Mouse (Mus musculus) CH12.LX (cell line): ENCODE measurements around the gene Kctd15. TPM values are rescaled to one million over a fixed set of nuclear protein-coding genes. Genes with fewer than 3 reads are reported as not detected.
A peak's percentile ranks its signal among the peaks of the same experiment; 100 is the strongest.

ENCODE experiments used
- DNase-seq: peaks from one replicate; pipeline ENCODE4 v3.0.0-alpha.2; 2013; ENCODE audit errors: extremely low read depth
- H3K27ac ChIP-seq: 2 replicates; pipeline ENCODE4 v1.5.1; 2012; ENCODE audit warnings: low read depth, mild to moderate bottlenecking, control low read depth, moderate library complexity; ENCODE audit not compliant: insufficient read depth
- H3K27me3 ChIP-seq: replicated peaks from 2 replicates; pipeline ENCODE3; 2012; ENCODE audit warnings: inconsistent platforms
- H3K36me3 ChIP-seq, 2 experiments: replicated peaks in 1 of 2; 2 replicates each; pipeline versions ENCODE3 to v1.6.1; 2012; ENCODE audit warnings: inconsistent platforms in 1 of 2, low read length in 1 of 2, mild to moderate bottlenecking in 1 of 2, mixed read lengths in 1 of 2, moderate library complexity in 1 of 2; ENCODE audit not compliant: control insufficient read depth in 1 of 2, insufficient read depth in 1 of 2
- H3K4me1 ChIP-seq, 2 experiments: 2 replicates each; pipeline ENCODE4 v1.6.1; 2012; ENCODE audit warnings: inconsistent platforms in 1 of 2, moderate library complexity in 1 of 2; ENCODE audit not compliant: insufficient read depth in 2 of 2, control insufficient read depth in 1 of 2
- H3K4me2 ChIP-seq: 2 replicates; pipeline ENCODE4 v1.6.1; 2012; ENCODE audit warnings: low read depth, mild to moderate bottlenecking, control low read depth; ENCODE audit not compliant: poor library complexity, insufficient read depth, severe bottlenecking
- H3K4me3 ChIP-seq, 3 experiments: fragments of 150-350 bp in 1 of 3; sonication (generic) in 1 of 3; replicated peaks in 1 of 3; 2 replicates each; pipeline versions ENCODE3 to v1.5.1; 2011 to 2012; ENCODE audit warnings: low read depth in 2 of 3, low read length in 2 of 3, mild to moderate bottlenecking in 2 of 3, moderate library complexity in 2 of 3, control low read depth in 1 of 3, improper control_type of control experiment in 1 of 3, inconsistent platforms in 1 of 3, mixed read lengths in 1 of 3; ENCODE audit not compliant: poor library complexity in 1 of 3
- H3K79me2 ChIP-seq: replicated peaks from 2 replicates; pipeline ENCODE4 v1.6.1; 2012; ENCODE audit warnings: mild to moderate bottlenecking, moderate library complexity; ENCODE audit not compliant: control insufficient read depth, poor library complexity, insufficient read depth, severe bottlenecking; ENCODE audit errors: extremely low read depth
- H3K9ac ChIP-seq: 2 replicates; pipeline ENCODE4 v1.6.1; 2012; ENCODE audit warnings: low read depth, mild to moderate bottlenecking, control low read depth, moderate library complexity; ENCODE audit not compliant: insufficient read depth
- H3K9me3 ChIP-seq: replicated peaks from 2 replicates; pipeline ENCODE3; 2012; ENCODE audit warnings: low read length, inconsistent platforms, mixed read lengths
- CHD1 ChIP-seq: IDR thresholded peaks from 2 replicates; pipeline ENCODE4 v1.6.1; 2012; ENCODE audit warnings: low read depth, low read length, improper control_type of control experiment, inconsistent platforms
- ELF1 ChIP-seq: IDR thresholded peaks from 2 replicates; pipeline ENCODE4 v1.6.1; 2014; ENCODE audit warnings: low read depth, mild to moderate bottlenecking, inconsistent platforms, low read length, improper control_type of control experiment
- EP300 ChIP-seq: IDR thresholded peaks from 2 replicates; pipeline ENCODE4 v1.6.1; 2011; ENCODE audit warnings: low read length, improper control_type of control experiment
- HCFC1 ChIP-seq: IDR thresholded peaks from 2 replicates; pipeline ENCODE4 v1.6.1; 2012; ENCODE audit warnings: low read depth, mild to moderate bottlenecking, inconsistent platforms, low read length, improper control_type of control experiment
- IRF4 ChIP-seq: IDR thresholded peaks from 2 replicates; pipeline ENCODE4 v1.6.1; 2014; ENCODE audit warnings: low read depth, mild to moderate bottlenecking, inconsistent platforms, low read length, improper control_type of control experiment
- JUN ChIP-seq: IDR thresholded peaks from 2 replicates; pipeline ENCODE4 v1.6.1; 2011; ENCODE audit warnings: low read depth, mild to moderate bottlenecking, low read length, improper control_type of control experiment, moderate library complexity; ENCODE audit not compliant: insufficient read depth
- JUND ChIP-seq: conservative IDR thresholded peaks from 2 replicates; pipeline ENCODE4 v1.6.1; 2011; ENCODE audit warnings: low read depth, low read length, improper control_type of control experiment
- KAT2A ChIP-seq: IDR thresholded peaks from 2 replicates; pipeline ENCODE4 v1.6.1; 2012; ENCODE audit warnings: low read length, improper control_type of control experiment, inconsistent platforms; ENCODE audit not compliant: insufficient replicate concordance
- MAZ ChIP-seq: IDR thresholded peaks from 2 replicates; pipeline ENCODE4 v1.6.1; 2012; ENCODE audit warnings: low read depth, mild to moderate bottlenecking, inconsistent platforms, low read length, improper control_type of control experiment, moderate library complexity
- MEF2A ChIP-seq: IDR thresholded peaks from 2 replicates; pipeline ENCODE4 v1.6.1; 2014; ENCODE audit warnings: low read depth, mild to moderate bottlenecking, inconsistent platforms, low read length, improper control_type of control experiment, borderline replicate concordance
- MYC ChIP-seq: IDR thresholded peaks from 2 replicates; pipeline ENCODE4 v1.6.1; 2011; ENCODE audit warnings: low read depth, mild to moderate bottlenecking, improper control_type of control experiment, low read length
- NELFE ChIP-seq: IDR thresholded peaks from 2 replicates; pipeline ENCODE4 v1.6.1; 2011; ENCODE audit warnings: low read depth, low read length, improper control_type of control experiment
- NRF1 ChIP-seq: IDR thresholded peaks from 2 replicates; pipeline ENCODE4 v1.6.1; 2014; ENCODE audit warnings: low read depth, mild to moderate bottlenecking, inconsistent platforms, low read length, improper control_type of control experiment, moderate library complexity
- PAX5 ChIP-seq: IDR thresholded peaks from 2 replicates; pipeline ENCODE4 v1.6.1; 2012; ENCODE audit warnings: low read length, inconsistent platforms, mixed read lengths
- POLR2A ChIP-seq: IDR thresholded peaks from 2 replicates; pipeline ENCODE4 v1.6.1; 2011; ENCODE audit warnings: low read depth, mild to moderate bottlenecking, improper control_type of control experiment, low read length
- RCOR1 ChIP-seq: conservative IDR thresholded peaks from 2 replicates; pipeline ENCODE4 v1.6.1; 2012; ENCODE audit warnings: low read depth, mild to moderate bottlenecking, inconsistent platforms, low read length, improper control_type of control experiment
- SMC3 ChIP-seq: IDR thresholded peaks from 2 replicates; pipeline ENCODE4 v1.6.1; 2011; ENCODE audit warnings: low read depth, low read length, improper control_type of control experiment
- TCF12 ChIP-seq: IDR thresholded peaks from 2 replicates; pipeline ENCODE4 v1.6.1; 2014; ENCODE audit warnings: low read depth, mild to moderate bottlenecking, inconsistent platforms, low read length, improper control_type of control experiment
- UBTF ChIP-seq: IDR thresholded peaks from 2 replicates; pipeline ENCODE4 v1.6.1; 2012; ENCODE audit warnings: low read depth, mild to moderate bottlenecking, inconsistent platforms, low read length, improper control_type of control experiment, moderate library complexity
- USF1 ChIP-seq: IDR thresholded peaks from 2 replicates; pipeline ENCODE4 v1.6.1; 2014; ENCODE audit warnings: low read depth, mild to moderate bottlenecking, inconsistent platforms, low read length, improper control_type of control experiment
- USF2 ChIP-seq: conservative IDR thresholded peaks from 2 replicates; pipeline ENCODE4 v1.6.1; 2011; ENCODE audit warnings: low read depth, low read length, improper control_type of control experiment
- ZC3H11A ChIP-seq: IDR thresholded peaks from 2 replicates; pipeline ENCODE4 v1.6.1; 2012; ENCODE audit warnings: low read depth, mild to moderate bottlenecking, inconsistent platforms, low read length, improper control_type of control experiment
- ZKSCAN1 ChIP-seq: IDR thresholded peaks from 2 replicates; pipeline ENCODE4 v1.6.1; 2012; ENCODE audit warnings: low read depth, inconsistent platforms, low read length, improper control_type of control experiment, borderline replicate concordance
- ZNF384 ChIP-seq: IDR thresholded peaks from 2 replicates; pipeline ENCODE4 v1.6.1; 2012; ENCODE audit warnings: low read depth, low read length, improper control_type of control experiment, inconsistent platforms
- dilution Hi-C: fragments of 300-500 bp; cut with MboI; formaldehyde crosslinking; loops from 2 replicates; pipeline ENCODE4 v1.14.3; 2020; ENCODE audit warnings: low sequenced_read_pairs; ENCODE audit not compliant: extremely low pct_unique_long_range_greater_than_20kb, extremely low pct_ligation_motif_present
- in situ Hi-C: fragments of 300-500 bp; cut with MboI; formaldehyde crosslinking; loops from 3 replicates; pipeline ENCODE4 v1.14.3; 2019; ENCODE audit warnings: low sequenced_read_pairs, low pct_ligation_motif_present, low pct_unique_long_range_greater_than_20kb, mixed read lengths
- polyA plus RNA-seq: library from polyadenylated mRNA; unstranded; fragments of >175 nt; gene quantifications from 2 replicates; pipeline ENCODE4 v1.2.1, GENCODE M21; 2012; ENCODE audit warnings: low read depth; ENCODE audit not compliant: insufficient read length
- total RNA-seq, 2 experiments: library from RNA; depleted of rRNA; stranded (reverse); fragments of 300-350 nt in 1 of 2; fragments of >200 nt in 1 of 2; gene quantifications; 2 replicates each; pipeline ENCODE4 v1.2.3; 2012 to 2014

Kctd15 gene
- total and polyA plus RNA-seq, 3 experiments: 21.6 to 39.0 (median 24.0) TPM

DNA sequence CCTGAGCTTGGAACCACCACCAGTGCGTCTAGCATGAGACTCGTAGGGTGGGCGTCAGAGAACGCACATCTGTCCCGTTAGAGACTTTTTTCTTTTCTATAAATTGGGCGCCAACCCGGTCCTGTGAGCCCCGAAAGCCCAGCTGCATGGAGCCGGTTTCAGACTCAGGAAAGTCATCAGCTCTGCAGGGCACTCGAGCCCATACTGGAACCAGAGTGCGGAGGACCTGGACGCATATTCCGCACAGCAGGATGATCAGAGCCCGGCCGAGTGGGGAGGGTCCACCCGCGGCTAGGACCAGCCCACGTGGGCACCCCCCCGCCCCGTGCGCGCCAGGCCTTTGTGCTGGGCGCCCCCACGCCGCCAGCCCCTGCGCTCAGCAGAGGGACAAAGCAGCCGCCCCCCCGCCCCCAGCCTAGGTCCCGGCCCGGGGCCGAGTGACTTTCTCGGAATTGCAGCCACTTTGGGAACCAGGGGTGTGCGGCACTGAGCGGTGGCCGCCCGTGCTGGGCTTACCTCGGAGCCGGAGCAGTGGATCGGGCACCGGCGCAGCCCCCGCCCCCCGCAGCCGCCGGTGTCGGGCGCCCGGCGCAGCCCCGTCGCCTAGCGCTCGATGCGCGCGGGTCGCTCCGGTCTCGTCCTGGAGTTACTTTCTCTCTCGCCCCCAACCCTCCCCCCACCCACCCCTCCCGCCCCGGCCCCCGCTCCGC lies 2.6 kb downstream of the Kctd15 start:
- H3K9me3 ChIP-seq: peaks cover 13% of the 10 kb centered on the region
- TF ChIP-seq POLR2A (no peak), HCFC1 (no peak), USF2 (no peak), PAX5 (no peak), EP300 (no peak), ZC3H11A (no peak), MEF2A (no peak), IRF4 (no peak), ZKSCAN1 (no peak), ZNF384 (no peak), MYC (no peak), USF1 (no peak), NRF1 (no peak), KAT2A (no peak)
- H3K4me2 ChIP-seq: peak overlapping the region; percentile 66
- in situ Hi-C loops: loop anchor here (25.0 kb wide), 2 partner anchors 142 to 392 kb away; partner anchors contain the start of gene Gm6096
- no peaks in the 10 kb centered on the region for H3K79me2 ChIP-seq
- H3K9ac ChIP-seq: peak overlapping the region; percentile 94
- H3K36me3 ChIP-seq: peaks cover 9 to 20% of the 10 kb centered on the region in 2 experiments
- dilution Hi-C loops: no loop called here
- H3K4me1 ChIP-seq: peaks cover 10 to 33% of the 10 kb centered on the region in 2 experiments
- peak overlapping the region; percentile 38 to 83 (median 73) for H3K4me3 ChIP-seq
- H3K27me3 ChIP-seq: no peaks in the 10 kb centered on the region
- no peak for DNase-seq
- peak overlapping the region; percentile 40; the same call in 1 of the 2 replicates for H3K27ac ChIP-seq

DNA sequence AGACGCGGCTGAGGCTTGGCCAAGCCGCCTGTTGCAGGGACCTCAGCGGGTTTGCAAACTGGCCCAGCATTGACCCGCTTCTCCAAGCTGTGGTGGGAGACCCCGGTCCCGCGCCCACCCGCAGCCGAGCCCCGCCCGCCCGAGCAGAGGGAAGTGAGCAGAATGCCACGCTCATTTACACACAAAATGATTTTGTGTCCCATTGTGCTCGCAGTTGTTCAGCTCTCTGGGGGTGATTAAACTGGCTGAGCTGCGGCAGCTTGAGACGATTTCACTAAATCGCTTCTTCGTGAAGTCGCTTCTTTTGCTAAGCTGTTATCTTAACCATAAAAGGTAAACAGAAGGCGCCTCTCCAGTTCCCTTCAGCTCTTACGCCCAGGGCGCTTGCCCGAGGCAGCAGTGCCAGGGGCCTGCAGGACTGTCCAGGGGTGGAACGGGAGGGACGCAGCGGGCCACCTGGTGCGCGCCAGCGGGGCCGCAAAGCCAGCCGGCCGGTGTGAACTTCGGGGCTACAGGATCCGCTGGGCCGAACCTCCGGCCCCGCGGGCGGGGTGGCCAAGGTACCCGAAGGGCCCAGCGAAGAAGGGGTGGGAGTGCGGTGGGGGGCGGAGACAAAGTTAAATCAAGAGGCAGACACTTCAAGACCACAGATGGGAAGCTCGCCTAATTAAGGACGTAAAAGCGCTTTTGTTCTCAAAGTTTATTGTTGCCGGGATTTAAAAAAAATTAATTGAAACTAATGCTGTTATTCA lies 3.6 kb downstream of the Kctd15 start:
- Histone ChIP-seq H3K4me1 (peaks cover 10 to 33% of the 10 kb centered on the region in 2 experiments), H3K9me3 (peaks cover 22% of the 10 kb centered on the region), H3K27ac (no peak overlapping the region), H3K4me2 (no peak overlapping the region), H3K9ac (no peak overlapping the region), H3K79me2 (no peaks in the 10 kb centered on the region), H3K27me3 (no peaks in the 10 kb centered on the region), H3K4me3 (peak overlapping the region in 1 of 3 experiments; percentile 73), H3K36me3 (peaks cover 17 to 30% of the 10 kb centered on the region in 2 experiments)
- dilution Hi-C loops: no loop called here
- in situ Hi-C loops: loop anchor here (25.0 kb wide), 2 partner anchors 141 to 391 kb away; partner anchors contain the start of gene Gm6096
- DNase-seq: no peak
- TF ChIP-seq JUND (no peak), CHD1 (no peak), UBTF (no peak), MAZ (no peak), SMC3 (no peak), ZKSCAN1 (no peak), NELFE (no peak), TCF12 (no peak), JUN (no peak), IRF4 (no peak), MYC (no peak), ZC3H11A (no peak), ELF1 (no peak), USF1 (no peak), RCOR1 (no peak)
